Mouse (Mus musculus): ENCODE measurements around the gene Slc27a3. TPM values are rescaled to one million over a fixed set of nuclear protein-coding genes. Genes with fewer than 3 reads are reported as not detected.

Slc27a3 gene
- total and polyA plus RNA-seq, 2 experiments from 2014 or later = 2.4 to 6.2 TPM

- H3K4me1 ChIP-seq (ENCODE audit: control insufficient read depth, insufficient read depth) = no peaks in the 10 kb centered on the region
- H3K36me3 ChIP-seq (replicated peaks; ENCODE audit: control insufficient read depth, insufficient read depth, low read length) = peaks cover 100% of the 10 kb centered on the region
- TF ChIP-seq EP300 (IDR thresholded peaks at IDR 0.05; ENCODE audit: low read depth) (no peak), CTCF (IDR thresholded peaks at IDR 0.05; ENCODE audit: low read depth) (no peak)
- H3K9ac ChIP-seq (replicated peaks; ENCODE audit: low read depth, low read length) = no peak overlapping the region
- no peaks in the 10 kb centered on the region for H3K27me3 ChIP-seq (ENCODE audit: control insufficient read depth, insufficient read depth, low read length)
- ATAC-seq (ENCODE audit: insufficient read depth, low read depth) = no peak
- no peaks in the 10 kb centered on the region for H3K9me3 ChIP-seq (replicated peaks; ENCODE audit: control insufficient read depth, low read length)
- WGBS = 80% methylated on average over 3 of the region's 3 CpGs
- no peak overlapping the region for H3K4me2 ChIP-seq (ENCODE audit: low read depth, low read length)
- H3K27ac ChIP-seq (ENCODE audit: low read depth) = no peak overlapping the region
- H3K4me3 ChIP-seq (ENCODE audit: low read depth, low read length) = no peak overlapping the region
- no peak for DNase-seq (ENCODE audit: low spot score)
Measured at GRCm38 (mm10) chr3:90404121-90404520, 14.4 kb upstream of the Slc27a3 start.

- Histone ChIP-seq H3K4me3 (ENCODE audit: low read depth, low read length) (no peak overlapping the region), H3K36me3 (replicated peaks; ENCODE audit: control insufficient read depth, insufficient read depth, low read length) (peaks cover 96% of the 10 kb centered on the region), H3K9ac (replicated peaks; ENCODE audit: low read depth, low read length) (no peak overlapping the region), H3K27me3 (ENCODE audit: control insufficient read depth, insufficient read depth, low read length) (no peaks in the 10 kb centered on the region), H3K9me3 (replicated peaks; ENCODE audit: control insufficient read depth, low read length) (no peaks in the 10 kb centered on the region), H3K4me1 (ENCODE audit: control insufficient read depth, insufficient read depth) (no peaks in the 10 kb centered on the region), H3K27ac (ENCODE audit: low read depth) (no peak overlapping the region), H3K4me2 (ENCODE audit: low read depth, low read length) (no peak overlapping the region)
- no peak for DNase-seq (ENCODE audit: low spot score)
- ATAC-seq (ENCODE audit: insufficient read depth, low read depth) = no peak
- TF ChIP-seq EP300 (IDR thresholded peaks at IDR 0.05; ENCODE audit: low read depth) = no peak
- TF ChIP-seq CTCF (IDR thresholded peaks at IDR 0.05; ENCODE audit: low read depth) = no peak
- WGBS = 54% methylated on average over 4 of the region's 4 CpGs
Measured at GRCm38 (mm10) chr3:90400993-90401392, 11.3 kb upstream of the Slc27a3 start.

- ATAC-seq (ENCODE audit: insufficient read depth, low read depth) = no peak
- no peaks in the 10 kb centered on the region for H3K4me1 ChIP-seq (ENCODE audit: control insufficient read depth, insufficient read depth)
- 54% methylated on average over 3 of the region's 3 CpGs for WGBS
Measured at GRCm38 (mm10) chr3:90395629-90396028, 5.9 kb upstream of the Slc27a3 start.

GRCm38 (mm10) chr3:90392661-90393060, 2.9 kb upstream of the Slc27a3 start:
- no peaks in the 10 kb centered on the region for H3K9me3 ChIP-seq (replicated peaks; ENCODE audit: control insufficient read depth, low read length)
- no peak overlapping the region for H3K4me3 ChIP-seq (ENCODE audit: low read depth, low read length)
- WGBS = 96% methylated on average over 3 of the region's 3 CpGs
- no peak for DNase-seq (ENCODE audit: low spot score)
- H3K27me3 ChIP-seq (ENCODE audit: control insufficient read depth, insufficient read depth, low read length) = no peaks in the 10 kb centered on the region
- H3K4me2 ChIP-seq (ENCODE audit: low read depth, low read length) = no peak overlapping the region
- peaks cover 65% of the 10 kb centered on the region for H3K36me3 ChIP-seq (replicated peaks; ENCODE audit: control insufficient read depth, insufficient read depth, low read length)
- no peak overlapping the region for H3K9ac ChIP-seq (replicated peaks; ENCODE audit: low read depth, low read length)
- no peak overlapping the region for H3K27ac ChIP-seq (ENCODE audit: low read depth)
- TF ChIP-seq CTCF (IDR thresholded peaks at IDR 0.05; ENCODE audit: low read depth) (no peak), EP300 (IDR thresholded peaks at IDR 0.05; ENCODE audit: low read depth) (no peak)
- ATAC-seq (ENCODE audit: insufficient read depth, low read depth) = no peak
- peaks cover 20% of the 10 kb centered on the region; the same call in 1 of the 2 replicates for H3K4me1 ChIP-seq (ENCODE audit: control insufficient read depth, insufficient read depth)

More at GRCm38 (mm10) chr3:90395629-90396028, 5.9 kb upstream of the Slc27a3 start:
- H3K27me3 ChIP-seq (ENCODE audit: control insufficient read depth, insufficient read depth, low read length) = no peaks in the 10 kb centered on the region
- peaks cover 92% of the 10 kb centered on the region for H3K36me3 ChIP-seq (replicated peaks; ENCODE audit: control insufficient read depth, insufficient read depth, low read length)
- TF ChIP-seq CTCF (IDR thresholded peaks at IDR 0.05; ENCODE audit: low read depth) (no peak), EP300 (IDR thresholded peaks at IDR 0.05; ENCODE audit: low read depth) (no peak)
- H3K9me3 ChIP-seq (replicated peaks; ENCODE audit: control insufficient read depth, low read length) = no peaks in the 10 kb centered on the region
- no peak overlapping the region for H3K4me3 ChIP-seq (ENCODE audit: low read depth, low read length)
- no peak overlapping the region for H3K4me2 ChIP-seq (ENCODE audit: low read depth, low read length)
- DNase-seq (ENCODE audit: low spot score) = no peak
- H3K9ac ChIP-seq (replicated peaks; ENCODE audit: low read depth, low read length) = no peak overlapping the region
- no peak overlapping the region for H3K27ac ChIP-seq (ENCODE audit: low read depth)

GRCm38 (mm10) chr3:90391941-90392340, 2.2 kb upstream of the Slc27a3 start:
- DNase-seq (ENCODE audit: low spot score) (no peak), ATAC-seq (ENCODE audit: insufficient read depth, low read depth) (no peak)
- 86% methylated on average over 8 of the region's 8 CpGs for WGBS
- Histone ChIP-seq H3K4me2 (ENCODE audit: low read depth, low read length) (no peak overlapping the region), H3K4me3 (ENCODE audit: low read depth, low read length) (no peak overlapping the region), H3K27me3 (ENCODE audit: control insufficient read depth, insufficient read depth, low read length) (no peaks in the 10 kb centered on the region), H3K9ac (replicated peaks; ENCODE audit: low read depth, low read length) (no peak overlapping the region), H3K27ac (ENCODE audit: low read depth) (no peak overlapping the region), H3K9me3 (replicated peaks; ENCODE audit: control insufficient read depth, low read length) (no peaks in the 10 kb centered on the region), H3K36me3 (replicated peaks; ENCODE audit: control insufficient read depth, insufficient read depth, low read length) (peaks cover 59% of the 10 kb centered on the region), H3K4me1 (ENCODE audit: control insufficient read depth, insufficient read depth) (peaks cover 23% of the 10 kb centered on the region; the same call in 1 of the 2 replicates)
- no peak for TF ChIP-seq EP300 (IDR thresholded peaks at IDR 0.05; ENCODE audit: low read depth)
- TF ChIP-seq CTCF (IDR thresholded peaks at IDR 0.05; ENCODE audit: low read depth) = no peak

GRCm38 (mm10) chr3:90391004-90391403, 1.3 kb upstream of the Slc27a3 start:
- H3K27ac ChIP-seq (ENCODE audit: low read depth) = no peak overlapping the region

More at GRCm38 (mm10) chr3:90391004-90391403, 1.3 kb upstream of the Slc27a3 start:
- Histone ChIP-seq H3K4me3 (ENCODE audit: low read depth, low read length) (no peak overlapping the region), H3K9ac (replicated peaks; ENCODE audit: low read depth, low read length) (no peak overlapping the region), H3K9me3 (replicated peaks; ENCODE audit: control insufficient read depth, low read length) (no peaks in the 10 kb centered on the region), H3K4me1 (ENCODE audit: control insufficient read depth, insufficient read depth) (peaks cover 23% of the 10 kb centered on the region; the same call in 1 of the 2 replicates), H3K27me3 (ENCODE audit: control insufficient read depth, insufficient read depth, low read length) (no peaks in the 10 kb centered on the region), H3K4me2 (ENCODE audit: low read depth, low read length) (no peak overlapping the region), H3K36me3 (replicated peaks; ENCODE audit: control insufficient read depth, insufficient read depth, low read length) (peaks cover 50% of the 10 kb centered on the region)
- WGBS = 66% methylated on average over 4 of the region's 4 CpGs
- TF ChIP-seq CTCF (IDR thresholded peaks at IDR 0.05; ENCODE audit: low read depth) (no peak), EP300 (IDR thresholded peaks at IDR 0.05; ENCODE audit: low read depth) (no peak)
- DNase-seq (ENCODE audit: low spot score) (no peak), ATAC-seq (ENCODE audit: insufficient read depth, low read depth) (no peak)

All from heart, postnatal 0 days (tissue).